Mouse (Mus musculus) testis, adult 10 weeks (tissue): ENCODE data around the gene Ms4a10. TPM values are rescaled to one million over a fixed set of nuclear protein-coding genes. Genes with fewer than 3 reads are reported as not detected.

Source experiments
- polyA plus RNA-seq: library from polyadenylated mRNA; stranded (reverse); fragments of 350-450 nt; fragmentation: Illumina TruSeq; extraction: RNeasy Lipid Tissue Mini Kit (QIAGEN cat#74804); gene quantifications from one replicate; pipeline ENCODE4 v1.2.3, GENCODE M21; 2014; ENCODE audit warnings: low read depth, low replicate concordance

Ms4a10 gene
- 0.42 TPM for polyA plus RNA-seq

GRCm38 (mm10) chr19:10974238-10974865, at the start of gene Ms4a10:
Gene Ms4a10, minus strand, starts transcription at chr19:10974670.

DNA sequence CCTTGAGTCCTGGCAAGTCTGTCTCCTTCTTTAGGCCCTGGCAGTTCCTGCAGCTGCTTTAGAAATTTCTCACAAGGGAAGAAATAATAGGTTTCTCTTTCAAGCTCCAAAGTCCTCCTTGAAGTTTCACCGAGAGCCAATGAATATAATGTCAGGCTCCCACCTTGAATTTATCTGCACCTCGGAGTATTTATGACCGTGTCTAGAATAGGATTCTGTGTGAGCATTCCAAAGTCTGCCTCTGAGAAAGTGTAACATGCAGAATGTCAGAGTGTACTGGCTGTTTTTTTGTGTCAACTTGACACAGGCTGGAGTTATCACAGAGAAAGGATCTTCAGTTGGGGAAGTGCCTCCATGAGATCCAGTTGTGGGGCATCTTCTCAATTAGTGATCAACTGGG, 43.4 kb upstream of the Ms4a10 start, which contains the start of gene Ms4a18:
Gene Ms4a18, minus strand, starts transcription at position 141 of the 400 bp plus-strand sequence.

DNA sequence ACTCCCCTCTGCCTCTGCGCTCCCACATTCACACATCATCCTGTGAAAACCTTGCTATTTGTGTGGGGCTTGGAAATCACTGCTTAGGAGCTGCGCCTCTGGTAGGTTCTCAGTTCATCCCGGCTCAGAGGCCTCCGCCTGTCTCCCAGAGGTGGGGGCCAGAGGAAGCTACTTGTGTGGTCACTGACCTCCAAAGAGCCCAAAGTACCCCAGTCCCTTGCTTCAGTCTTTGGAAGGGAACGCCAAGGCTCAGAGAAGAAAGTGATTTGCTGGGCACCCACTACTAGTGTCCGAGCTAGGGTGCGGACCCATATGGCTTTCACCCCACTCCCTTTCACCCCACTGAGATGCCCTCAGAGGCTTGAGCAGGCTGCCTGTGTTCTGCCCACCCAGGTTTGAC, 18.7 kb upstream of the Ms4a10 start, which contains the start of gene Ms4a15:
Gene Ms4a15, minus strand, starts transcription at position 101 of the 400 bp plus-strand sequence.

GRCm38 (mm10) chr19:10949112-10949511, 25.4 kb downstream of the Ms4a10 start, which contains the start of gene Ccdc86:
Gene Ccdc86, minus strand, starts transcription at chr19:10949266.

GRCm38 (mm10) chr19:10937110-10937563, 37.3 kb downstream of the Ms4a10 start, which contains the start of gene Ptgdr2:
Gene Ptgdr2, plus strand, starts transcription at chr19:10937160.

GRCm38 (mm10) chr19:10920532-10920931, 53.9 kb downstream of the Ms4a10 start, which contains the start of gene Zp1:
Gene Zp1, minus strand, starts transcription at chr19:10920632.

Other genes with a start within 250 kb of the Ms4a10 start
- gene Cd5, start 235.7 kb downstream of the Ms4a10 start, polyA plus RNA-seq: not detected
- not detected for gene Cd6, start 144.6 kb downstream of the Ms4a10 start, polyA plus RNA-seq
- gene Slc15a3, start 134.9 kb downstream of the Ms4a10 start, polyA plus RNA-seq: 0.32 TPM
- not detected for gene Tmem132a, start 104.7 kb downstream of the Ms4a10 start, polyA plus RNA-seq
- 10.3 TPM for gene Tmem109, start 92.7 kb downstream of the Ms4a10 start, polyA plus RNA-seq
- 34.5 TPM for gene Prpf19, start 79.4 kb downstream of the Ms4a10 start, polyA plus RNA-seq
- not detected for gene Zp1, start 54.0 kb downstream of the Ms4a10 start, polyA plus RNA-seq
- 0.27 TPM for gene Ptgdr2, start 37.5 kb downstream of the Ms4a10 start, polyA plus RNA-seq
- 4.6 TPM for gene Ccdc86, start 25.4 kb downstream of the Ms4a10 start, polyA plus RNA-seq
- not detected for gene Ms4a15, start 18.6 kb upstream of the Ms4a10 start, polyA plus RNA-seq
- gene Ms4a18, start 43.4 kb upstream of the Ms4a10 start, polyA plus RNA-seq: 2.0 TPM
- 0.20 TPM for gene Ms4a8a, start 106.4 kb upstream of the Ms4a10 start, polyA plus RNA-seq
- 685 TPM for gene 1700017D01Rik, start 156.2 kb upstream of the Ms4a10 start, polyA plus RNA-seq
- 438 TPM for gene 1700025F22Rik, start 190.7 kb upstream of the Ms4a10 start, polyA plus RNA-seq
- gene Ms4a13, start 222.1 kb upstream of the Ms4a10 start, polyA plus RNA-seq: 489 TPM